Mouse (Mus musculus) adrenal gland, postnatal 25 days (tissue): ENCODE measurements at regions not wholly inside any gene's neighbourhood (a gene's known extent, or its start where the extent isn't known, plus 50 kb on each side); places are given as distances from the start of the nearest gene placed in this dataset.
A peak's percentile ranks its signal among the peaks of the same experiment; 100 is the strongest.

Source experiments
- DNase-seq: peaks from one replicate; pipeline ENCODE4 v3.0.0; 2021; ENCODE audit warnings: mixed read lengths

- DNase-seq, result no peak
These were observed 51.2 kb upstream of the Gtsf1l start for GRCm38 (mm10) chr2:163138688-163139385.

GRCm38 (mm10) chr2:163142762-163143388 lies 55.2 kb upstream of the Gtsf1l start:
- DNase-seq, result no peak

- no peak for DNase-seq
These were observed 55.8 kb upstream of the Gtsf1l start for GRCm38 (mm10) chr2:163143413-163143812.

- no peak for DNase-seq
These were observed 56.9 kb upstream of the Tox2 start for GRCm38 (mm10) chr2:163146001-163146400.

- no peak for DNase-seq
These were observed 56.4 kb upstream of the Tox2 start for GRCm38 (mm10) chr2:163146481-163146880.

- no peak for DNase-seq
These were observed 55.5 kb upstream of the Tox2 start for GRCm38 (mm10) chr2:163147381-163147780.

- DNase-seq, result no peak
These were observed 51.9 kb upstream of the Tox2 start for GRCm38 (mm10) chr2:163151016-163151415.

GRCm38 (mm10) chr2:163152340-163153033 lies 50.4 kb upstream of the Tox2 start:
- peak; percentile 44 for DNase-seq
